Mouse (Mus musculus) neural tube, embryonic 10.5 days (tissue): ENCODE results near the gene Zcchc2.

ENCODE experiments used
- DNase-seq: peaks from one replicate; pipeline ENCODE4 v3.0.0-alpha.2; 2017; ENCODE audit warnings: low spot score; ENCODE audit errors: extremely low spot score

Gene Zcchc2

DNA sequence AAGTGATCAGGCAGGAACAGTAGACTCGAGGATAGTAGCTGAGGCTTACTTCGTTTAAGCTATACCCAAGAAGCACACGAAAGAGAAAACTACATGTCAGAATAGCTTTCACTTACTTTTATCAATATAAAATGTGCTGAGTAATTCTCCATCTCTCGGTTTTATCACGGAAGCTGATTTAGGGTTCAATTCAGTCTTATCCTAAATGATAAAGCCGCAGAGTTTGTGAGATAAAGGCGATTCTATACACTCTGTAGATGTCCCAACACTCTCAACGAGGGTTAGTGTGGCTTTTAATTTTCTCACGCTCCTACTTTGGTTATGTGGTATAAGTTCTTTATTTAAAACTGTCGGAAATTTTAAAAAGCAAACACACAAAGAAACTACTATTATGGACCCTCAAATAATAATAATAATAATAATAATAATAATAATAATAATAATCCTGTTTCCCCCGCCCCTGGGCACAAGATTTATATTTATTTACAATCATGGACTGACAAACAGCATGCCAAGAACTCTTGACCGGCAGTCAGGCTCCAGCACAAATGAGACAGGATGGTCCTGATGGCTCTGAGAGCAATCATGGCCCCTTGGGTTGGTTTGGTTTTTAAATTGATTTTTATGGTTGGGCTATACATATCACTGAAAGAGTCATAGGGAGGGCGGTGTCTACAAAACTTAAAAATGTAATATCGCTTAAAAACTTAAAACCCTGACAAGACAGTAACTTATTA lies 1.1 kb upstream of the Zcchc2 start:
- DNase-seq, result no peak

GRCm38 (mm10) chr1:105989640-105989984 lies 594 bp upstream of the Zcchc2 start:
- DNase-seq, result no peak

DNA sequence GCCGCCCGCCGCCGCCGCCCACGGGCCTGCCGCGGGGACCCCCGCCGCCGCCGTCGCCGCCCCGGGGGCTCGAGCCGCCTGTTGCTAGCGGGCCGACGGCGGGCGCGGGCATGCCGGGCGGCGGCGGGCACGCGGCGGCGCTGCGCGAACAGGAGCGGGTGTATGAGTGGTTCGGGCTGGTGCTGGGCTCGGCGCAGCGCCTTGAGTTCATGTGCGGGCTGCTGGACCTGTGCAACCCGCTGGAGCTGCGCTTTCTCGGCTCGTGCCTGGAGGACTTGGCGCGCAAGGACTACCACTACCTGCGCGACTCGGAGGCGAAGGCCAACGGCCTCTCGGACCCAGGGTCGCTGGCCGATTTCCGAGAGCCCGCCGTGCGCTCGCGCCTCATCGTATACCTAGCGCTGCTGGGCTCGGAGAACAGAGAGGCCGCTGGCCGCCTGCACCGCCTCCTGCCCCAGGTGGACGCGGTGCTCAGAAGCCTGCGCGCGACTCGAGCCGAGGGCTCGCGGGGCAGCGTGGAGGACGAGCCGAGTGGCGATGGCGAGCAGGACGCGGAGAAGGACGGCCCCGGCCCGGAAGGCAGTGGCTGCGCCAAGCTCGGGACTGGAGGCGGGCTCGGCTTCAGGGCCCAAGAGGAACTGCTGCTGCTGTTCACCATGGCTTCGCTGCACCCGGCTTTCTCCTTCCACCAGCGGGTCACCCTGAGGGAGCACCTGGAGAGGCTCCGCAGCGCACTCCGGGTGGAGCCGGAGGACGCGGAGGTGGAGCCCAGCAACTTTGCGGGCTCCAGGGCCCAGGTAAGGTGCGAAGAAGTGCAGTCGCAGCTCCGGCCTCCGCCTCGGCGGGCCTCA lies 930 bp downstream of the Zcchc2 start:
- DNase-seq, result peak; percentile 80

- DNase-seq, result no peak
Observed at GRCm38 (mm10) chr1:105991931-105992837, 2.0 kb downstream of the Zcchc2 start.

DNA sequence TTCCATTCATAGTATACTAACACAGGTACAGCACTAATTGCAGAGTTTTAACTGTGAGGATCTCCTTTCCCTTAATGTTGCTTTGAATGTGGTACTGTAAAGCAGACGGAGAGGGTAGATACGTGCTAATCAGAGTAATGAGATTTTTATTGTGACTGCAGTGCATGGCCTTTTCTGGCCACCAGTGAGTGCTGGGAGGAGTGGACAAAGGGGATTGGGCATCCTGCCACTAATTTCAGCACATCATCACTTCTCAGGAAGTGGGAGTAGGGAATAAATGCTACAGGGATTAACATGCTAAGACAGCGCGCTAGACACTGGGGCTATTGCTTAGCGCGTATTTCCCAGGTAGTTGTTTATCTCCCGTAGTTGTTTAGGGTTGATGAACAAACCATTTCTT lies 3.0 kb downstream of the Zcchc2 start:
- no peak for DNase-seq

- peak; percentile 88 for DNase-seq
Observed at GRCm38 (mm10) chr1:105993601-105994209, 3.5 kb downstream of the Zcchc2 start.

- no peak for DNase-seq
Observed at GRCm38 (mm10) chr1:105995966-105996365, 5.8 kb downstream of the Zcchc2 start.

GRCm38 (mm10) chr1:105997282-105997681 lies 7.1 kb downstream of the Zcchc2 start:
- DNase-seq, result no peak

DNA sequence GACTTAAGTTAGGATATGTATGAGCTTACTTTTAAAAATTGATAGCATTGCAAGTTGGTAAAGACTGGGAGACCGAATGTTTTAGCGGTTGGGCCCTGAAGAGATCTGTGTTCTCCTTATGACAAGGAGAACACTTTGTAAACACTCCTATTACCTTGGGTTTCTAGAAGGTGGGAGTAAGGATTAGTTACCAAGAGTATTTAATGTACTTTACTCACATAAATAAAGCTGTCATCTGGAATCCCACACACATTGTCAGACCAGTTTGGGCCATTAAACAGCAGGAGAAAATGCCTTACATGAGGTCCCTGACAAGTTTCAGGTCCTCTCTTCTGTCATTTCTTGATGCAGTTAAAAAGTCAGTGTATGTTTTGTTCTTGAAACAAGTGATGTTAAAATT lies 9.6 kb downstream of the Zcchc2 start:
- no peak for DNase-seq

- DNase-seq, result no peak
Observed at GRCm38 (mm10) chr1:106007581-106007980, 17.4 kb downstream of the Zcchc2 start.

DNA sequence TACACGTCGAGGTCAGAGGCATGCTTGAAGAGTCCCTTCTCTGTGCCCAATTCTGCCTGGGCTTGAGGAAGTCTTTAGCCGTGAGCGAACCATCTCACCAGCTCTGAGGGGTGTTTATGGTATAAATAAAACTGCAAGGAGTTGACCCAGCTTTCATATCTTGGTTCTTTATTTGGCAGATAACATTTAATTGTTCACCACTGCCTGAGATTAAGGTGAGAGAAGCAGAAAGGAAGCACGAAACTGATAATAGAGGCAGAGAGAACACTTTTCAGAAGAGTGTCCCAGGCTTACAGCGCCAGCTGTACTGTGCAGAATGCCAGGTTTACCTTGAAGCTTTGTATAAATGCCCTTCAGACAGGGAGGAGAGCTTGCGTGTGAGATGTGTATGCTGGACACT lies 20.9 kb downstream of the Zcchc2 start:
- no peak for DNase-seq

- no peak for DNase-seq
Observed at GRCm38 (mm10) chr1:106013759-106014158, 23.6 kb downstream of the Zcchc2 start.

GRCm38 (mm10) chr1:106016262-106016661 lies 26.1 kb downstream of the Zcchc2 start:
- no peak for DNase-seq

DNA sequence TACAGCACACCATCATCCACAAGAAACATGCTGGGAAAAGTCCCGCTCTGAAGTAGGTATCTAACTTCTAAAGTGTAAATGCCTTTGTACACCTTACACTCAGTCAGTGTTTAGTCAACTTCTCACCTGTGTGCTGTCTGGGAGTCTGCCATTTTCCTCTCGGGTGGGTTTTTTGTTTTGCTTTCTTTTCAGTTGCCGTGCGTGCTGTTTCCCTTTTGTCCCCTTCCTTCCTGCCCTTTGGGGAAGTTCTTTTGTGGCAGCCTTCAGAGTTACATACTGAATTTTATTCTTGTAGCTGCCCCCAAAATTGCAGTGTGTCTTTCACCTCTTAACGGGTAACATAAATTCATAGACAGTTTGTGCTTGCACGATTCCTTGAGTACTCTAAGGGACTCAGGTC lies 29.6 kb downstream of the Zcchc2 start:
- no peak for DNase-seq

DNA sequence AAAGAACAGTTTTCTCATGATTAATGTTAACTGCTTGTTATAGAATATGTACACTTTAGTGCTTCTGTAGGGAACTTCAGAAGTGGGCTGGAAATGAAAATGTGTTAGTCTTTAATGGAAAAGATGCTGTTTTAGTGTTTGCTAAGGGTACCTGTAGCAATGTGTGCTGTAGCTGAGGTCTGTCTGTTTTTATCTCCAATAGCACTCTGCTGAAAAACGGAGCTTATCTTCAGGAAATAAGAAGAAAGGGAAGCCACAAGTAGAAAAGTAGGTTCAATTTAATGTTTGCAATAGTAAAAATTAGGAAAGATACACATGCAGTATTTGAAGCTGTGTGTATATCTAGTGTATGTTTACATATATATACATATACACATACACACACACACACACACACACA lies 32.8 kb downstream of the Zcchc2 start:
- DNase-seq, result no peak

DNA sequence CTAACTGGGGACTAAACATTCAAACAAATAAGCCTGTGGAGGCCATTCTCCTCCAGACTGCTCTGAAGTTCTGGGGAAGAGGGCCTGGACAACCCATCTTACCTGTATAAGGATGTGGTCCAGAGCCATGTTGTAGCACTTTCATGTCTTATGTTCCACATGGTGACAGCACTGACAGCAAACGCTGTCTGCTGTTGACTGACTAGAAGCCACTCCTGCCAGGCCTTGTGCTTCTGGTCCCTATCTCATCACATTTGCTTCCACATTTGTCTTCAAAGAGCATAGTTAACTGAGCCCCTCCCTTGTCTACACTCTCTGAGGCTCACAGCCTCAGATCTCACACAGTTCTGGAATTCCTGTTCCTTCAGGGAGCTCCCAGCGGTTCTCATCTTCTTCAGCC lies 34.0 kb downstream of the Zcchc2 start:
- no peak for DNase-seq

- DNase-seq, result no peak
Observed at GRCm38 (mm10) chr1:106024778-106025177, 34.6 kb downstream of the Zcchc2 start.

DNA sequence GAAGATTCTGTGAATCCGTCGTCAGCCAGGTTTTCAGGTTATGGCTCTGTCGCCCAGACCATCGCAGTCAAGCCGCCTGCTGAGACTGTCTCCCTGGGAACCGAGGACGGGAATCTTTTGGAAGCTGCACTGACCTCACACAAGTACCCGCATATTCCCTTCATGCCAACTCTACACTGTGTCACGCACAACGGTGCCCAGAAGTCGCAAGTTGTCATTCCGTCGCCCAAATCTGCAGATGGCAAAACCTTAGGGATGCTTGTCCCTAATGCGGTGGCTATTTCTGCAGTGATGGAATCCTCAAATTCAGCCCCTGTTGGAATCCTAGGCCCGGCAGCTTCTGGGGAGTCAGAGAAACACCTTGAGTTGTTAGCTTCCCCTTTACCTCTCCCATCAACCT lies 39.6 kb downstream of the Zcchc2 start:
- DNase-seq, result no peak

- DNase-seq, result no peak
Observed at GRCm38 (mm10) chr1:106030331-106030730, 40.1 kb downstream of the Zcchc2 start.

DNA sequence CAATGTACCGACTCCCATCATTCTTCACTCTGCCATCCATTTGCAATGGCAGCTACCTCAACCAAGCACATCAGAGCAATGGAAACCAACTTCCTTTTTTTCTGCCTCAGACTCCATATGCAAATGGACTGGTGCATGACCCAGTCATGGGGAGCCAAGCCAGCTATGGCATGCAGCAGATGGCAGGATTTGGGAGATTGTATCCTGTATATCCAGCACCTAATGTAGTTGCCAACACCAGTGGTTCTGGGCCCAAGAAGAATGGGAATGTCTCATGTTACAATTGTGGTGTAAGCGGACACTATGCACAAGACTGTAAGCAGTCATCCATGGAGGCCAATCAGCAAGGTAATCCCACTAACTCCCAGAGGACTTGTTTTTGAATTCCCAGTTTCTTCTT lies 40.7 kb downstream of the Zcchc2 start:
- no peak for DNase-seq

GRCm38 (mm10) chr1:106031908-106032307 lies 41.7 kb downstream of the Zcchc2 start:
- no peak for DNase-seq
